Mouse (Mus musculus) CD4-positive, CD25-positive, alpha-beta regulatory T cell, adult 4 months (primary cell): ENCODE measurements around the gene Adcy4. TPM values are rescaled to one million over a fixed set of nuclear protein-coding genes. Genes with fewer than 3 reads are reported as not detected.

Source experiments
- polyA plus RNA-seq, 2 experiments: library from polyadenylated mRNA; unstranded; fragments of 100-300 nt; shearing (Covaris generic); gene quantifications; one replicate each; pipeline ENCODE4 v1.2.1; 2017

The Adcy4 gene
- polyA plus RNA-seq, 2 experiments from 2014 or later = 1.0 TPM; not detected in 1

Other genes with a start within 250 kb of the Adcy4 start
- gene Pck2, start 243.8 kb downstream of the Adcy4 start, polyA plus RNA-seq = 10 to 100 TPM; 37.3 to 57.7 TPM
- gene Dcaf11, start 224.1 kb downstream of the Adcy4 start, polyA plus RNA-seq = 100 to 1,000 TPM; 103 to 125 TPM
- 1 to 10 TPM; 3.3 to 7.1 TPM for gene A730061H03Rik, start 223.7 kb downstream of the Adcy4 start, polyA plus RNA-seq
- not detected for gene Fitm1, start 208.5 kb downstream of the Adcy4 start, polyA plus RNA-seq
- gene Psme1, start 206.0 kb downstream of the Adcy4 start, polyA plus RNA-seq = 100 to 1,000 TPM; 664 to 711 TPM
- 10 to 100 TPM; 20.9 to 22.9 TPM for gene Emc9, start 198.8 kb downstream of the Adcy4 start, polyA plus RNA-seq
- gene Psme2, start 193.0 kb downstream of the Adcy4 start, polyA plus RNA-seq = 100 to 1,000 TPM; 853 to 877 TPM
- 10 to 100 TPM; 35.5 to 47.2 TPM for gene Rnf31, start 192.4 kb downstream of the Adcy4 start, polyA plus RNA-seq
- 100 to 1,000 TPM; 168 to 222 TPM for gene Irf9, start 180.5 kb downstream of the Adcy4 start, polyA plus RNA-seq
- 10 to 100 TPM; 14.5 to 22.1 TPM for gene Rec8, start 166.1 kb downstream of the Adcy4 start, polyA plus RNA-seq
- gene Ipo4, start 148.1 kb downstream of the Adcy4 start, polyA plus RNA-seq = 10 to 100 TPM; 33.4 to 42.0 TPM
- under 1 TPM in 1 of 2 experiments, not detected in 1; 0.98 TPM for gene Gm49378, start 146.2 kb downstream of the Adcy4 start, polyA plus RNA-seq
- 10 to 100 TPM; 39.7 to 46.7 TPM for gene Tm9sf1, start 140.3 kb downstream of the Adcy4 start, polyA plus RNA-seq
- gene Tssk4, start 133.9 kb downstream of the Adcy4 start, polyA plus RNA-seq = 1 to 10 TPM in 1 of 2 experiments, under 1 TPM in 1; 0.69 to 1.3 TPM
- 100 to 1,000 TPM in 1 of 2 experiments, 10 to 100 TPM in 1; 92.4 to 106 TPM for gene Mdp1, start 123.6 kb downstream of the Adcy4 start, polyA plus RNA-seq
- 10 to 100 TPM; 29.8 to 34.1 TPM for gene Gmpr2, start 112.2 kb downstream of the Adcy4 start, polyA plus RNA-seq
- 100 to 1,000 TPM; 338 to 343 TPM for gene Nedd8, start 112.0 kb downstream of the Adcy4 start, polyA plus RNA-seq
- 10 to 100 TPM; 26.4 to 29.2 TPM for gene Tinf2, start 102.3 kb downstream of the Adcy4 start, polyA plus RNA-seq
- gene Tgm1, start 70.2 kb downstream of the Adcy4 start, polyA plus RNA-seq = not detected
- 10 to 100 TPM; 70.5 to 94.7 TPM for gene Rabggta, start 61.8 kb downstream of the Adcy4 start, polyA plus RNA-seq
- 10 to 100 TPM; 40.8 to 46.5 TPM for gene Dhrs1, start 38.4 kb downstream of the Adcy4 start, polyA plus RNA-seq
- gene Nop9, start 38.4 kb downstream of the Adcy4 start, polyA plus RNA-seq = 1 to 10 TPM; 3.6 to 5.8 TPM
- not detected for gene Cideb, start 25.6 kb downstream of the Adcy4 start, polyA plus RNA-seq
- under 1 TPM in 1 of 2 experiments, not detected in 1; 0.08 TPM for gene Ltb4r2, start 22.7 kb downstream of the Adcy4 start, polyA plus RNA-seq
- gene Ltb4r1, start 18.1 kb downstream of the Adcy4 start, polyA plus RNA-seq = 1 to 10 TPM; 4.1 to 4.5 TPM
- 10 to 100 TPM; 80.3 to 81.9 TPM for gene Ripk3, start 4.8 kb upstream of the Adcy4 start, polyA plus RNA-seq
- not detected for gene Nfatc4, start 39.0 kb upstream of the Adcy4 start, polyA plus RNA-seq
- under 1 TPM; 0.04 to 0.11 TPM for gene Nynrin, start 69.9 kb upstream of the Adcy4 start, polyA plus RNA-seq
- not detected for gene Cbln3, start 100.3 kb upstream of the Adcy4 start, polyA plus RNA-seq
- gene Khnyn, start 100.9 kb upstream of the Adcy4 start, polyA plus RNA-seq = 10 to 100 TPM; 13.4 to 13.9 TPM
- 100 to 1,000 TPM in 1 of 2 experiments, 10 to 100 TPM in 1; 88.4 to 115 TPM for gene Sdr39u1, start 116.2 kb upstream of the Adcy4 start, polyA plus RNA-seq
- gene Cma1, start 160.6 kb upstream of the Adcy4 start, polyA plus RNA-seq = not detected
- gene Cma2, start 166.9 kb upstream of the Adcy4 start, polyA plus RNA-seq = not detected
- not detected for gene Mcpt1, start 233.9 kb upstream of the Adcy4 start, polyA plus RNA-seq
- gene Mcpt9, start 246.4 kb upstream of the Adcy4 start, polyA plus RNA-seq = not detected